Comparison of ENCODE assay signal across 14 mouse cellular contexts in genomic region chr6:94780621-94781020, GRCm38 (mm10).
"Had no signal": no experiment of that assay in that cellular context is flagged by ENCODE, and none has a peak within 500 bp of the region (broad histone marks: within the 10 kb centered on the region; RNA-seq: fewer than 3 reads in every experiment).

No protein-coding gene starts in this region.

- DNase-seq: left cerebral cortex, postnatal 4 days; lung, postnatal 10 days; lung, postnatal 36 days; thymus, adult 18-20 months; thymus, postnatal 36 days had no signal

- H3K4me1 ChIP-seq: megakaryocyte, embryonic 14.5 days; midbrain, embryonic 13.5 days had no signal

- H3K36me3 ChIP-seq: kidney, embryonic 15.5 days; limb, embryonic 12.5 days; limb, embryonic 15.5 days; lung, embryonic 15.5 days; midbrain, embryonic 10.5 days; midbrain, embryonic 13.5 days had no signal

- H3K27ac ChIP-seq: kidney, embryonic 15.5 days; limb, embryonic 12.5 days; liver, embryonic 14.5 days; lung, embryonic 15.5 days; midbrain, embryonic 13.5 days had no signal

- H3K4me2 ChIP-seq: kidney, embryonic 15.5 days; limb, embryonic 12.5 days; limb, embryonic 15.5 days; lung, embryonic 15.5 days; midbrain, embryonic 13.5 days had no signal

- H3K9me3 ChIP-seq: kidney, embryonic 15.5 days; limb, embryonic 12.5 days; limb, embryonic 15.5 days; lung, embryonic 15.5 days; megakaryocyte, embryonic 14.5 days; midbrain, embryonic 10.5 days; midbrain, embryonic 13.5 days had no signal

- H3K27me3 ChIP-seq: kidney, embryonic 15.5 days; limb, embryonic 12.5 days; limb, embryonic 15.5 days; lung, embryonic 15.5 days; midbrain, embryonic 13.5 days had no signal

- ATAC-seq: midbrain, embryonic 13.5 days; midbrain, embryonic 16.5 days had no signal

- H3K9ac ChIP-seq: kidney, embryonic 15.5 days; limb, embryonic 12.5 days; limb, embryonic 15.5 days; liver, embryonic 14.5 days; lung, embryonic 15.5 days; midbrain, embryonic 13.5 days had no signal

- H3K4me3 ChIP-seq: kidney, embryonic 15.5 days; limb, embryonic 12.5 days; limb, embryonic 15.5 days; lung, embryonic 15.5 days; megakaryocyte, embryonic 14.5 days; midbrain, embryonic 10.5 days; midbrain, embryonic 13.5 days had no signal
